9 mouse cellular contexts compared by ENCODE assay signal in genomic region chrX:37085665-37086064, GRCm38 (mm10). TPM values are rescaled to one million over a fixed set of nuclear protein-coding genes. Genes with fewer than 3 reads are reported as not detected.
A peak's percentile ranks its signal among the peaks of the same experiment; 100 is the strongest.
DNase-seq lines count a peak whose midpoint lies in the region; ATAC-seq and TF ChIP-seq lines count a peak whose summit lies in the region.
"Had no signal": no experiment of that assay in that cellular context is flagged by ENCODE, and none has a peak within 500 bp of the region (broad histone marks: within the 10 kb centered on the region; RNA-seq: fewer than 3 reads in every experiment).

No protein-coding gene starts in this region.

- H3K4me2 ChIP-seq in embryonic facial prominence, embryonic 12.5 days (replicated peaks) = peak overlapping the region; percentile 39
- peak overlapping the region; percentile 35 for H3K4me2 ChIP-seq in intestine, embryonic 16.5 days (ENCODE audit: low read depth, low read length)
- H3K4me2 ChIP-seq in myocyte (ENCODE audit: low read depth) = peak overlapping the region; percentile 66

- H3K4me3 ChIP-seq in layer of hippocampus, adult 2 months = peak overlapping the region; percentile 65
- H3K4me3 ChIP-seq in embryonic facial prominence, embryonic 12.5 days = peak overlapping the region; percentile 57
- H3K4me3 ChIP-seq in intestine, embryonic 16.5 days (ENCODE audit: low read length) = peak overlapping the region; percentile 56
- peak overlapping the region; percentile 94 for H3K4me3 ChIP-seq in myocyte

- peak overlapping the region; percentile 95 for H3K27ac ChIP-seq in layer of hippocampus, adult 2 months
- H3K27ac ChIP-seq in embryonic facial prominence, embryonic 12.5 days = peak overlapping the region; percentile 84
- H3K27ac ChIP-seq in intestine, embryonic 16.5 days (ENCODE audit: low read length) = peak overlapping the region; percentile 91

- no peaks in the 10 kb centered on the region for H3K27me3 ChIP-seq in embryonic facial prominence, embryonic 12.5 days
- no peaks in the 10 kb centered on the region for H3K27me3 ChIP-seq in intestine, embryonic 16.5 days (replicated peaks; ENCODE audit: control insufficient read depth, insufficient read depth, low read length)
- H3K27me3 ChIP-seq in myocyte (ENCODE audit: control insufficient read depth, insufficient read depth, insufficient read length) = no peaks in the 10 kb centered on the region

- TF ChIP-seq POLR2A in myocyte (IDR thresholded peaks at IDR 0.05; ENCODE audit: insufficient read length, low read depth) = no peak

- no peak overlapping the region for H3ac ChIP-seq in myocyte (ENCODE audit: control insufficient read depth, insufficient read length)

- TF ChIP-seq CTCF in layer of hippocampus, adult 2 months (conservative IDR thresholded peaks at IDR 0.05) = no peak

- DNase-seq in layer of hippocampus, adult 2 months (ENCODE audit: low spot score in 2 of 2) = no peak
- DNase-seq in layer of hippocampus, adult 11-12 months (ENCODE audit: low spot score) = no peak
- no peak for DNase-seq in adrenal gland, postnatal 4 days (ENCODE audit: low spot score in 2 of 2)
- no peak for DNase-seq in frontal cortex, postnatal 14 days (ENCODE audit: low spot score in 2 of 2)
- DNase-seq in right cerebral cortex, postnatal 36 days (ENCODE audit: low spot score in 2 of 2) = no peak

- H3K9me3 ChIP-seq in embryonic facial prominence, embryonic 12.5 days = no peaks in the 10 kb centered on the region
- H3K9me3 ChIP-seq in intestine, embryonic 16.5 days (ENCODE audit: control insufficient read depth, low read length) = no peaks in the 10 kb centered on the region

- H3K36me3 ChIP-seq in embryonic facial prominence, embryonic 12.5 days = peaks cover 15% of the 10 kb centered on the region; the same call in 1 of the 2 replicates
- H3K36me3 ChIP-seq in intestine, embryonic 16.5 days (ENCODE audit: control insufficient read depth, insufficient read depth, low read length) = no peaks in the 10 kb centered on the region
- H3K36me3 ChIP-seq in myocyte (ENCODE audit: control insufficient read depth, insufficient read depth) = peaks cover 11% of the 10 kb centered on the region

- peaks cover 22% of the 10 kb centered on the region for H3K79me2 ChIP-seq in myocyte (ENCODE audit: control insufficient read depth, insufficient read depth)

- H3K9ac ChIP-seq in embryonic facial prominence, embryonic 12.5 days = no peak overlapping the region
- H3K9ac ChIP-seq in intestine, embryonic 16.5 days (ENCODE audit: low read depth, low read length) = peak overlapping the region; percentile 60

- 24% methylated on average over 9 of the region's 9 CpGs for WGBS in embryonic facial prominence, embryonic 12.5 days
- WGBS in intestine, embryonic 16.5 days = 19% methylated on average over 9 of the region's 9 CpGs

- 0 out of 2 replicates have a peak, but pooled peaks cover 2% of the 10 kb centered on the region for H3K4me1 ChIP-seq in embryonic facial prominence, embryonic 12.5 days
- H3K4me1 ChIP-seq in intestine, embryonic 16.5 days (ENCODE audit: control insufficient read depth, insufficient read depth, low read length) = no peaks in the 10 kb centered on the region

- ATAC-seq in embryonic facial prominence, embryonic 12.5 days (ENCODE audit: insufficient number of reproducible peaks, insufficient read depth, low FRiP score, low TSS enrichment) = no peak
- ATAC-seq in intestine, embryonic 16.5 days = no peak; the same call in 1 of the 2 replicates

TF ChIP-seq in myocyte, 11 proteins besides CTCF, POLR2A, EP300 and RAD21:
- TF ChIP-seq TCF3 (IDR thresholded peaks at IDR 0.05; ENCODE audit: insufficient read length, low read depth) (no peak), CEBPB (IDR thresholded peaks at IDR 0.05; ENCODE audit: insufficient read depth, poor library complexity, severe bottlenecking) (no peak), SRF (IDR thresholded peaks at IDR 0.05; ENCODE audit: control insufficient read depth, insufficient read length, low read depth) (no peak), MAX (IDR thresholded peaks at IDR 0.05; ENCODE audit: low read depth) (no peak), USF1 (IDR thresholded peaks at IDR 0.05; ENCODE audit: low read depth) (no peak), MYOD1 (IDR thresholded peaks at IDR 0.05; ENCODE audit: control insufficient read depth in 1 of 3, insufficient read length in 2 of 3, low read depth in 2 of 3) (no peak), E2F4 (IDR thresholded peaks at IDR 0.05; ENCODE audit: insufficient read depth) (no peak)
TF ChIP-seq in myocyte: peak in this region for 0.

RNA-seq across cellular contexts. Expression of gene Rpl39, which starts 0.5 kb away (rescaled TPM):
- 100 to 1,000 TPM; 227 to 242 TPM for total RNA-seq in layer of hippocampus, adult 2 months (2021)
- 511 and 529 TPM in 2 replicates for polyA plus RNA-seq in embryonic facial prominence, embryonic 12.5 days (2016; fragmentation: Nextera tagmentation; extraction: Ambion mirVana)
- 429 and 442 TPM in 2 replicates for polyA plus RNA-seq in intestine, embryonic 16.5 days (2015; fragmentation: Nextera tagmentation; extraction: Ambion mirVana)
- 2,053 TPM for polyA plus RNA-seq in myocyte (2012; fragmentation: generic; extraction: Trizol)
- 100 to 1,000 TPM; 876 to 893 TPM for total RNA-seq in adrenal gland, postnatal 4 days (2021)

RNA-seq across cellular contexts. Expression of gene Upf3b, which starts 24.5 kb away (rescaled TPM):
- 10 to 100 TPM; 18.9 to 20.5 TPM for total RNA-seq in layer of hippocampus, adult 2 months (2021)
- polyA plus RNA-seq in embryonic facial prominence, embryonic 12.5 days (2016; fragmentation: Nextera tagmentation; extraction: Ambion mirVana) = 19.4 and 22.2 TPM in 2 replicates
- polyA plus RNA-seq in intestine, embryonic 16.5 days (2015; fragmentation: Nextera tagmentation; extraction: Ambion mirVana) = 12.1 and 14.2 TPM in 2 replicates
- 2.8 TPM for polyA plus RNA-seq in myocyte (2012; fragmentation: generic; extraction: Trizol)
- total RNA-seq in adrenal gland, postnatal 4 days (2021) = 10 to 100 TPM; 26.9 to 27.7 TPM

RNA-seq across cellular contexts. Expression of gene Sowahd, which starts 37.0 kb away (rescaled TPM):
- total RNA-seq in layer of hippocampus, adult 2 months (2021) = not detected
- polyA plus RNA-seq in embryonic facial prominence, embryonic 12.5 days (2016; fragmentation: Nextera tagmentation; extraction: Ambion mirVana) = not detected in 2 replicates
- polyA plus RNA-seq in intestine, embryonic 16.5 days (2015; fragmentation: Nextera tagmentation; extraction: Ambion mirVana) = 0.11 TPM in 2 replicates
- not detected for polyA plus RNA-seq in myocyte (2012; fragmentation: generic; extraction: Trizol)
- 1 to 10 TPM in 1 of 2 experiments, under 1 TPM in 1; 0.85 to 1.1 TPM for total RNA-seq in adrenal gland, postnatal 4 days (2021)
- total RNA-seq: left cerebral cortex, postnatal 25 days had no signal

RNA-seq across cellular contexts. Expression of gene Nkap, which starts 40.9 kb away (rescaled TPM):
- total RNA-seq in layer of hippocampus, adult 2 months (2021) = 10 to 100 TPM; 13.5 to 15.2 TPM
- polyA plus RNA-seq in embryonic facial prominence, embryonic 12.5 days (2016; fragmentation: Nextera tagmentation; extraction: Ambion mirVana) = 16.1 and 17.1 TPM in 2 replicates
- polyA plus RNA-seq in intestine, embryonic 16.5 days (2015; fragmentation: Nextera tagmentation; extraction: Ambion mirVana) = 10.8 and 10.9 TPM in 2 replicates
- 2.3 TPM for polyA plus RNA-seq in myocyte (2012; fragmentation: generic; extraction: Trizol)
- 10 to 100 TPM; 20.7 to 21.0 TPM for total RNA-seq in adrenal gland, postnatal 4 days (2021)
